Mouse (Mus musculus) heart, postnatal 36 days (tissue): ENCODE data around the gene Nod2. TPM values are rescaled to one million over a fixed set of nuclear protein-coding genes. Genes with fewer than 3 reads are reported as not detected.

Experiments used
- DNase-seq, 2 experiments: peaks; one replicate each; pipeline ENCODE4 v3.0.0; 2021 to 2022
- intact Hi-C: fragments of 180-260 bp; cut with DNase I; formaldehyde crosslinking; loops from one replicate; pipeline ENCODE4 v1.15.1; 2025
- total RNA-seq, 2 experiments: library from RNA; stranded (reverse); gene quantifications; 2 replicates each; pipeline ENCODE4 v1.2.3; 2021

Gene Nod2
- total RNA-seq, 2 experiments from 2014 or later: 1.1 to 1.4 TPM

DNA sequence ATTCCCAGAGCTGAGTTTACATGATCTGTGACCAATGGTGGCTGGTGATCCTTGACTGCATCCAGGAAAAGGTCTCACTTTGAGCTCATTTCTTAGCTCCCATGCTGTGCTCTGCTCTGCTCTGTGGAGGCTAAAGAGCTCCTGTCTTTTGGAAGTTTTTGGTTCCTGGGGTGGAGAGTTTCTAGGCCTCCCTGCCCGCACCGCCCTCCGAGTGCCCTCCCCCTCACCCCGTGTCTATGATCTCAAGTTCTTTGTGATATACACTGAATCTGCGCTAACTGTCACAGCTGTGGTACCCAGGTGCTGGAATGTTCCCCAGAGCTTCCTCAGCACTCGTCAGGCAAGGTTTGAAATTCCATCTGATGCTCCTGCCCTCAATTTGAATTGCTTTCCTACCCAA is 23.7 kb downstream of the Nod2 start:
- intact Hi-C loops: no loop called here
- DNase-seq: no peak

DNA sequence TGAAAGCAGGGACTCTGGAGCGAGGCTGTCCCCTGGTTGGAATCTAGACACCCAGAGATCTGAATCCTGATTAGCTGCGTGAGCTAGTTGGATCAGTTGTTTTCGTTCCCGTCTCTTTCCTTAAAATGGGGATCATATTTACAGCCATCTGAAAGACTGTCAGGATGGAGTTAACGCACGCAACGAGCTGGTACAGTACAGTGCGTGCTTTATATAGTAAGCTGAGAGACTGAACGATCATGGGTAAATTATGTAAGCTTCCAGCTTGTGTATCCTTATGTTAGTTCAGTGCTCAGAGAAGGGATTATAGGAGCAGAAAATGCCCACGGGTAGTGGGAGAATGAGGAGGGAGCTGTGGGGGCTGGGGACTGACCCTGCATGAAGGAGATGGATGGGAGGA is 24.5 kb downstream of the Nod2 start:
- DNase-seq: no peak
- intact Hi-C loops: no loop called here

DNA sequence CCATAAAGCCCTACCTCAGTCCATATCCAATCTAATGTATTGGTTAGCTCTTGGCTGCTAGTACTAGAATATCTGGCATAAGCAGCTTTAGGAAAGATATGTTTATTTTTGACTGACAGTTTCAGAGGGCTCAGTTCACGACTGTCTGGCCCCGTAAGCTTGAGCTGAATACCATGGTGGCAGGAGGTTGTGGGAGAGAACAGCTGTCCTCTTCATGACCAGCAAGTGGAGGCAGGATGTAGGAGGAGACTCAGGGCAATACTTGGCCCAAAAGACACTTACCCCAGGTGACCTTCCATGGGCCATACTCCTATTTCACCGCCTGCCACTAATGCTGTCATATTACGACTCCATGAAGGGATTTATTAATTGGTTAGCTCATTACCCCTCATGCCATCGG is 26.7 kb downstream of the Nod2 start:
- no peak for DNase-seq
- intact Hi-C loops: no loop called here

DNA sequence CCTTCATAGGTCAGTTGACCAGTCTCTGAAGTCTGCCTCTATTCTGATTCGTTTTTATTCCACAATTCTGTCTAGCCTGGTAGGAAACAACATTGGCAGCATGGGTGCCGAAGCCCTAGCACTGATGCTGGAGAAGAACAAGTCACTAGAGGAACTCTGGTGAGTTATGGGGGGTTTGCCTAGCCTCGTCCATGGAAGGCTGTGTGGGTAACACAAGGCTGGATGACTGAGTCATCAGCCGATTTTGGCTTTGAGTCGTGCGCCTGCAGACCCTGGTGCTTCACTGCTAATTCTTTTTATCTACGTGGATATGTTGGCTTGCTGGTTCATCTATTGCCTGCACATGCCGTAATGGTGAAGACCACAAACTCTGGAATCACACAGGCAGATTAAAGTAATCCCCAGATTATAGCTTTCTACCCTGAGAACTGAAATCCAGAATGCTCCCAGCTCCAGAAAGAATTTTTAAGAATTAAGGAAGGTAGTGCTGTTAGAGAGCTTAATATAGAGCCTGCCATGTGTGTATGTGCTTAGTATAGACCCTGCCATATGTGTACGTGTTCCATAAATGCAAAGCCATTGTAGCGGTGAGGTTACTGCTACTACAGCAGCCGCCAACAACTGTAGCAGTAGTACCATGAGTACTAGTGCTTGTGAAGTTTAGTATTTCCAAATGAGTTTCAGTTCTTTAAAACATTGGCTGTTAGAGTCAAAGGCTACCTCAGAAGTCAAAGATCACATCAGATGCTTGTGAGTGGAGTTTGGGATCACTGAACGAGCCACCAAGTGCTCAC is 28.5 kb downstream of the Nod2 start:
- intact Hi-C loops: no loop called here
- DNase-seq: no peak

DNA sequence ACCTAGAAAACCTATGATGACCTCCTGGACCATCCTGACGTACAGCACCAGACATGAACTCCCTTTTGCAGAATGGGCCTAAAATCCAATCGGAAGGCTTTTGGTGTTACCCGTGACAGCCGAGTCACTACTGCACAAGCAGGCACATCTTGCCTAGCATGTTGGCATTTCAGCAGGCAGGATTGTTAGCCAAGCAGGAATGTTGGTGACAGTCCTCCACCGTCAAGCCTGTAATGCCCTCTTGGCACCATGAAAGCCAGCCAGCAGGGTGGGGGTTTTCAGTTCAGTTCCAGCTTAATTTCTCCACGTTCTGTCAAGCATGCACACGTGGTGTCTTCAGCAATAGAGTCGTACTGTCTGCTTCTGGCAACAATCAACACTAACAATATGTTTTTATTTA is 30.0 kb downstream of the Nod2 start:
- intact Hi-C loops: no loop called here

DNA sequence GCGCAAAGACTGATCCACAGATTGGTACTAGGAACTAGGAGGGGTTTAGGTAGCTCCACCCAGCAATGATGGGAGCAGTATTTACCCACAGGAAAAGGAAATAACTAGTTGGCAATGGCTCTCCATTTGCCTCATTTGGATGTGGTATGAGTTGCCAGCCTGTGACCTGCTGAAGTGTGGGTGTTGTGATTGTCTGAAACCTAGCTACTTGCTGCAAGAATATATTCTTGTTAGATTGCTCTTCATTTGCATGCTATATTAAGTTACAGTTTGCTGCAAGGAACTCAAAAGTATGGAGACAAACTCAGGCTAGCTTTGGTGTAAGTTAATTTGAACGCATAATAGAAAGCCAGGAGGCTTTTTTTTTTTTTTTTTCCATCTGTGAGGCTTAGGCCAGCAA is 33.5 kb downstream of the Nod2 start:
- intact Hi-C loops: no loop called here
- DNase-seq: no peak

More for the DNA sequence above, 30.0 kb downstream of the Nod2 start:
- DNase-seq: no peak

DNA sequence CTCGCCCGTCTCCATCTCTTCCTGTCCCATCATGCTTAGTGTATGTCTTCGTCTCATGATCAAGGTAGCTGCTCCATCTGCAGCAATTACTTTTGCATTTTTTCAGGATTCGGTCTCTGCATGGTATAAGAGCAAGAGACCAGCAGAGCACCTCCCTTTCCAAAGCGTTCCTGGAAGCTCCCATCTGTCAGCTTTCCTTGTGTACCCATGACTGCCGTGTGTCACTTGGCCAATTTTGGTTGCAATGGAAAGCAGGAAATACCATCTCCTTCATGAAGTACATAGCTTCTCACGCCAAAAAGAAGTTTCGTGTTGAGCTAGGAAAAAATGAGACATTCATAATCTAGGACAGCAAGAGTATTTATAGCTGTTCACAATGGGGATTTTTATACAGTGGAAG is 33.9 kb downstream of the Nod2 start:
- intact Hi-C loops: no loop called here

DNA sequence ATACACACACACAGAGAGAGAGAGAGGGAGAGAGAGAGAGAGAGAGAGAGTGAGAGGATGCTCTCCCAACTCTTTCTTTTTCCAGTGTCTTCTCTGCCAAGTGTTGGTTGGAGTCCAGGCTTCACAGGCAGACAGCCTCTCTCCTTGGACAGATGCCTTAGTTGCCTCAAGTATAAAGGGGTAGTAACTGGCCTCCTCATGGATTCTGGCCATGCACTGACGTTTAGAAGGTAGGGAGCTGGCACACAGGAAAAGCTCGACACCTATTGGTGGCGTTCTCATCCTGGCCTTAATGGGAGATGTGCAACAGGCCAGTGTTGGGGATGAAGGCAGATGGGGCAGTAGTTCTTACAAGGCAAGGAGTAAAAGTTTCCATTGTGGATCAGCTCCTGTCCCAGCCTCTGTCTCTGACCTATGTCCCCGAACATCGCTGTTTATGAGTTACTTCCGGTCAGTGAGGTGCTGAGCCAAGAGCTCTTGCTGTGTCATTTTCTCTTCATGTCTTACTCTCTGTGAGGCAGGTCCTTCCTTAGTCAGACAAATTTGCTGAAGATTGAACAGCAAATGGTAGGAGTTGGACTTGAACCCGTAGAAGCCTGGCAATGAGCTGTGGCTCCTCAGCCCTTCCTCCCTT is 36.7 kb downstream of the Nod2 start:
- no peak for DNase-seq

More for the DNA sequence above, 33.9 kb downstream of the Nod2 start:
- no peak for DNase-seq

DNA sequence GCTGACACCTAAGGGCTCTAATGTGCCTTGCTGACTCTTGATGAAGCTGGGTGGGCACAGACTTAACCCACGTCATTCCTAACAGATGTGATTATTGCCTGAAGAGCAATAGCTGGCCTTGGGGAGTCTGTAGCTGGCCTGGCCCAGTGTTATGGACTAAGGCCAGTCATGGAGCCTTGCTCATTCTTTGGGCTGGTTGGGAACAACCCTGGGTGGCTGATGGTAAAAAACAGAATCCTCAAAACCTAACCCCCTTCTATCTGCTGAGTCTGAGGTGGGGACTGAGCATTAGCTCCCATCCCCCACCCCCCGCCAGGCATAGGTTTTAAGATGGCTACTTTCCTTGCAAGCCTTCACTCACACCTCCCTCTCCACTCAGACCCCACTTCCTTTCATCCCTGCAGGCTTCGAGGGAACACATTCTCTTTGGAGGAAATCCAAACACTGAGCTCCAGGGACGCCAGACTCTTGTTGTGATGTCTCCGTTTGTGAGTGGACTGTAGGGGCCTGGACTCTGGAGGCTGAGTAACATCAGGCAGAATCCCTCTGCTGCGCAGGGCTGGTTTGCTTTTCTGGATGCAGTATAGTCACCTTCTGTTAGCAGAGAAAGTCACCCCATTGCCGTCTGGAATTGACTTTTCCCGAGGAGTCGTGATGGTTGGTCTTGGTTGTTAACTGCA is 39.3 kb downstream of the Nod2 start:
- intact Hi-C loops: no loop called here
- no peak for DNase-seq

More for the DNA sequence above, 36.7 kb downstream of the Nod2 start:
- intact Hi-C loops: no loop called here

DNA sequence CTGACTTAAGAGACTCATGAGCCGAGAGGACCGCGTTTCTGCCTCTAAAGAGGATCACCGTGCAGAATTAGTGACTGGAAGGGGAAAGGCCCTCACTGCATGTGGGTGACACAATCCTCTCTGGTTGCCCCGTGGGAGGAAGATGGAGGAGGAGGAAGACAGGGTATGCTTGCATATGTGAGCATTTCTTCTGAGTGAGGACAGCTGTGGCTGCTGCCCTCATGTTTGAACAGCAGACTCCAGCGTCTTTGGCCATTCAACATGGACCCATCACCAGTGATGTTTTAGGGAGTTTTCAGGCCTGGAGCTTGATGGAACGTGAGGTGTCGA is 39.8 kb downstream of the Nod2 start:
- intact Hi-C loops: no loop called here
- DNase-seq: no peak

DNA sequence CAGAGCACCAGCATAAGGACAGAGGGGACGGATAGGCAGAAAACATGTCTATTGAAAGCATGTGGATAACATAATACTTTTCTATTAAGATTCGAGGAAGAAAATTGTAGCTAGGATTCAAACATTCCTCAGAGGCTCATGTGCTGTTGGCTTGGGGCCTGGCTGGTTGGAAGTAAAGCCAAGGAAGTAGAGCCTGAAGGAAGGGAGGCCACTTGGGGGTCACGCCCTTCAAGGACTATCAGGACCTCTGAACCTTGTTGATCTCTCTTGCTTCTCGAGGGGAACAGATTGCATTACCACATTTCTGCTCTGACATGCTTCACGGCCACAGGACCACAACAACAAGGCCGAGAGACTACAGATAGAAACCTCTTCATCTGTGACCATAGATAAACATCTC is 42.0 kb downstream of the Nod2 start:
- intact Hi-C loops: no loop called here
- DNase-seq: no peak

DNA sequence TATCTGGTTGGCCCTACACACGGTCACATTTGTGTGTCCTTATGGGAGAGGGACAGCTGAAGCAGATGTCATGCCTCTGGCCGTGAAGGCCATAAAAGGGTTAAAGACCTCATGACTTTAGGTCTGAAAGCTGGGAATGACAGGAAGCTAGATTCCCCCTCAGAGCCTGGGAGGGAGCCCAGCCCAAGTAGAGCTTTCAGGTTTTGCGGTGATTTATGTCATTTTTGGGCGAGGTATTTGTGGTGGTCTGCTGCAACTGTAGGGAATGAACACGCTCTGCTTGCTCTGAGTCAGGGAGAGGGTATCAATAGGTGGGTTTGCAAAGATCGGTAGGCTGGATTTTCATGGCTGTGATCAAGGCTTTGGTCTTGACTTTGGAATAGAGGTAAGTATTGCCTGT is 42.8 kb downstream of the Nod2 start:
- intact Hi-C loops: no loop called here
- DNase-seq: no peak

DNA sequence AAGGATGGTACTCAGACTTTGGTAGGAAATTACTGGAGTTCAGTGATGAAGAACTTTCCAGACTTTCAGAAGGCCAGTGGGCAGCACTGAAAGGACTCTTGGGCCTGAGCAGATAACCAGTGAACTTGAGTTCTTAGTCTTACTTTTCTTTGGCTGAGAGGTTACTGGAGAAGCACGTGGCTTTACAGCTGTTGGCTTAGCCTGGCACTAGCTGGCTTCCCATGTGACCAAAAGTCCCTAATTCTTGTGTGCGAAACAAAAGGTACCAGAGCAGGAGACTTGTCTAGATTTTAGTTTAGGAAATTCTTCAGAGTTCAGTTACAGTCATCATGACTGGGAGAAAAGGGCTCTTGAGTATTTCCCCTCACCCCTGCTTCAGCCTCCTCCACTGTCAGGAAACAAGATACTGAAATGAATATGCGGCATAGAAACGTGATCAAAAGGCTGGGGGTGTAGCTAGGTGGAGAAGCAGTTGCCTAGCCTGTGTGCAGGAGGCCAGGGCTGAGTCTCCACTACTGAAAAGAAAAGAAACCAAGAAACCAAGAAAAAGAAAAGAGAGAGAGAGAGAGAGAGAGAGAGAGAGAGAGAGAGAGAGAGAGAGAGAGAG is 44.3 kb downstream of the Nod2 start:
- intact Hi-C loops: no loop called here
- DNase-seq: no peak

DNA sequence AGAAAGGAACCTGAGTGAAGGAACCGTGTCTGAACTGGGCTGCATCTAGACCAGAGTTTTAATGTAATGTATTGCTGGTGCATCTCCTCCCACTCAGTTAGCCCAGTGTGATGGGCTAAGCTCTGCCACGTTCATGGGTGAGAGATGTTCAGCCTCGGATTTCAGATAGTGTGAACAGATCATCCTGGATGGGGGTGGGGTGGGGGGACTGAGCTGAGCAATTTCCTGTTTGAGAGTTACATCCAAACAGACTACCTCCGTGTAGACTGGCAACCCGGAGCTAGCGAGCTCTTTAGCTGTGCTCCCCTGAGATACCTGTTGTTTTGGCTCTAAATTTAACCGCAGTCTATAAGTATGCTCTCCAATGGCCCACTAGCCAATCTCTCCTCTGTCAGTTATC is 44.8 kb downstream of the Nod2 start:
- intact Hi-C loops: no loop called here
- no peak for DNase-seq

DNA sequence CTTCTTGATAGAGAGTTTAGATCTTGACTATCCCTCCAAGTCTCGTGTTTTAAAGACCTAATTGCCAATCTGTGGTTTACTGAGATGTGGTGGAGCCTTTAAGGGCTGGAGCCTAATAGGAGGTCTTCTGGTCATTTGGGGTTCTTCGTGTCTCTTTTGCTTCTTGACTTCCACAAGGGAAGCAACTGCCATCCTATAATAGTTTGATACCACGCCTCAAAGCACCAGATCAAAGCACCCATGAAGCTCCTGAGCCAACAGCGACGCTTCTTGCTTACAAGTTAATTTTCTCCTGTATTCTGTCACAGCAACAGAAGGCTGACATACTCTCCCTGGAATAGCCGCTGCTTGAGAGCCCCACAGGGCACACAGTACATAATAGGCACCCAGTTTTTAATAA is 45.8 kb downstream of the Nod2 start:
- intact Hi-C loops: no loop called here
- no peak for DNase-seq

DNA sequence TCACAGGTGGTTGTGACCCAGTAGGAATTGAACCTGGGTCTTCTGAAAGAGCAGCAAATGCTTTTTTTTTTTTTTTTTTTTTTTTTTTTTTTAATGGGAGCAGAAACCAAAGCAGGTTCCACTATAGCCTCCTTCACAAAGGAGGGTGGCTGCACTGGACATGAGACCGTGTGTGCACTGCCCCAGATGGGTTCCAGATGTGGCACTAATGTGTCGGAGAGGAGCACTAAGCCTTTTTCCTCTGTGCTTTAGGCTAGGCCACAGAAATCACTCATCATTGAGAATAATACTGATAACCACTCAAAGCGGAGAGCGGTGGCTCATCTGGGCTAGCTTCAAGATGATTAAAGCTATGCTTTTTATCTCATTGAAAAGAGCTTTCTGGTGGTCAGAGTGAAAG is 46.3 kb downstream of the Nod2 start:
- DNase-seq: no peak
- intact Hi-C loops: no loop called here

DNA sequence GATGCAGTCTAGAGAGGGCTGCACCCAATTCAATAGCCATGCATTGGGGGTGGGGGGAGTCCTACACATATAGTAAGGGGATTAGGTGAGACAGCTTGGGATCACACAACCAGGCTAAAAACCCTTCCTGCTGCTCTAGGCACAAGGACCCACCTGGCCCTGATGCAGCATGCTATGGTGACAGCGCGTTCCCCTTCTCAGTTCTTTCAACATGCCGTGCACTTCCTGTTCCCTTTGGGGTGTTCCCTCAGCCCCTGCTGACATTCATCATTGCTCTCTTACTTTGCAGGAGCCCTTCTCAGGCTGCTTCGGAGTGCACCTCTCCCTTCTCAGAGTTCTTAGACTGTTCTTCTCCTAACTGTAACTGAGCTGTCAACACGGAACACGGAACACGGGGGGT is 47.2 kb downstream of the Nod2 start:
- intact Hi-C loops: no loop called here
- DNase-seq: no peak

DNA sequence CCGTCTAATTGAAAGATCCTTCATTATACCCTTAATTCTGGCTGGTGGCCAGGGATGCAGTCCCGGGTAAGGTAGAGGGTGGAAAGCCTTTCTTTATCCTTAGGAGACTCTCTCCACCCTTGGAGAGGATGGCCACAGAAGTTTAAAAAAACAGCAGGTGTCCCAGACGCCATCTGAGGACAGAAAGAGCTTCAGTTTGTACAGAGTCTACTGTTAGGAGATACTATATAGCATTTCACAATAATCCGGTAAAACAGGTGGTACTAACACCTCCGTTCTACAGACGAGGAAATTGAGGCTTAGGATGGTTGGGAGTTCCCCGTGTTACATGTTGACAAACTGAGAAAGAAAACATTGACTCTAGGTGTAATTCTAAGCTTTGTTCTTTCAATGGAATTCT is 49.1 kb downstream of the Nod2 start:
- no peak for DNase-seq

DNA sequence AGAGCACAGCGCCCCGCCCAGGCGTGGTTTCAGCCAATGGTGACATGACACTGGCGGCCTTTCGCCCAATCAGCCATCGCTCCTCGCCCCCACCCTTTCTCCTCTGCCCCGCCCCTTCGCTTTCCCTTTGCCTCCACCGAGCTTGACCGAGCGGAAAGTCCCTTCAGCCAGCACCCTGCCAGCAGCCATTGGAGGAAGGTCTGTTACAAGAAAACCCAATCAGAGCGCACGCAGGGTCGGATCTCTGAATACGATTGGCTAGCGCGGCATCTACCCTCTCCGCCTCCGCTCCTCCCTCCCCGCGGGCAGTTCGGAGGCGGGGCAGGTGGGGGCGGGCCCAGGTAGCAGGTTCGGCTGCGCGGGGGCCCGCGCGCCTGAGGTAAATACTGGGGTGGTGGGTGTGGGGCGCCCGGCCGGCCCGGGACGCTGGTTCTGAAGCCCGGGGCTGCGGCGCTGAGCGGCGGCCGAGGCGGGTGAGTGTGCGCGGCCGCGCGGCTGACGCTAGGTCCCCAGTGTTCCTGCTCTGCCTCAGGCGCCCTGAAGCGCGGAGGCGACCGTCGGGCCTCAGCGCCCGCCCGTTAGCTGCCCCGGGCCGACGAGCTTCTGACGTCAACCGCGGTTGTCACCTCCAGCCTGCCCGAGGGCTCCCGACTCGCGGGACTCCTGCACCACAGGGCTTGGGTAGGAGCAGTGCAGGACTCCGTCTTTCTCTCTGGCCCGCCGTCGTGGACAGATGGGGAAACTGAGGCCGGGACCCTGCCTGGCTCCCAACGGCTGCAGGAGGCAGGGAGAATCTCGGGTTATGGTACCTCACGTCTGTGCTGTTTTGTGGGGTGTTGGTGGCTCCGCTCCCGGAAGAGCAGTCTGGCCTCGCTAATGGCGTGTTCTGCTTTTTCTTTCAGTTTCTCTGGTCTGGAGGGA is 49.9 kb downstream of the Nod2 start, which contains the start of gene Cyld:
Cyld (plus strand) TSS at position 308 of the 921 bp plus-strand sequence.
- DNase-seq: peak; percentile 97
- intact Hi-C loops: loop anchor here (2.0 to 5.0 kb wide), 3 partner anchors 170 to 560 kb away; partner anchors contain the start of genes Brd7 and Heatr3

More for the DNA sequence above, 49.1 kb downstream of the Nod2 start:
- intact Hi-C loops: loop anchor here (2.0 to 5.0 kb wide), 3 partner anchors 169 to 559 kb away; partner anchors contain the start of genes Brd7 and Heatr3

DNA sequence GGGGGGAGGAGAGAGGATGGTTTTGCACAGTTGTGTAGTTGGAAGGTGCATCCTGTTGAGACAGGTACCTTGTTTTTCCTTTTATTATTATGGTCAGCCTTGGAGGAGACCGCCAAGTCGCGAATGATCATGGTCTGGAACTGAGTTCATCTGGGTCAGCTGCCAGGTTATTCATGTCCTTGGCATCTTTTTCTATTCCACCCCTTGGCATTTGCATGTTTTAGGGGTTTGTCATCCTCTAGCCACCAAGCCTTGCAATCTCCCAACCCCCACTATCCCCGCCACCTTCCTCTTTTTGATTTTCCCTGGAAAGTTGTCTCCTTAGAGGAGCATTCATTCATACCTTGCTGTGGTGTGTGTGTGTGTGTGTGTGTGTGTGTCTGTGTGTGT is 50.5 kb downstream of the Nod2 start:
- DNase-seq: peak; percentile 18 to 44
- intact Hi-C loops: loop anchor here (2.0 to 5.0 kb wide), 4 partner anchors 71 to 560 kb away; partner anchors contain the start of genes Brd7 and Heatr3
